Mouse (Mus musculus) liver, postnatal 0 days (tissue): ENCODE measurements at regions not wholly inside any gene's neighbourhood (a gene's known extent, or its start where the extent isn't known, plus 50 kb on each side); places are given as distances from the start of the nearest gene placed in this dataset.
"Not testable (repeated sequence)": the region's sequence is repeated elsewhere in the genome, so short reads cannot be mapped to it uniquely, and the experiment has no call there.

Experiments used
- ATAC-seq: fragments of 200-750 bp; cut with Nextera tagmentation; 2 replicates; pipeline ENCODE4 v1.8.0; 2017; ENCODE audit warnings: mild to moderate bottlenecking, moderate library complexity
- DNase-seq: peaks from one replicate; pipeline ENCODE4 v3.0.0-alpha.2; 2016
- H3K27ac ChIP-seq: fragments of 300-500 bp; sonication (generic); 2 replicates; pipeline ENCODE4 v1.5.1; 2014; ENCODE audit warnings: antibody characterized with exemption, moderate library complexity, mild to moderate bottlenecking, low read depth
- H3K27me3 ChIP-seq: fragments of 300-500 bp; sonication (generic); 2 replicates; pipeline ENCODE4 v1.6.1; 2014; ENCODE audit warnings: low read length, control low read depth, mixed read lengths; ENCODE audit not compliant: insufficient read depth
- H3K36me3 ChIP-seq: fragments of 300-500 bp; sonication (generic); replicated peaks from 2 replicates; pipeline ENCODE4 v1.6.1; 2014; ENCODE audit warnings: mild to moderate bottlenecking, control low read depth, low read length, moderate library complexity, mixed read lengths; ENCODE audit not compliant: insufficient read depth
- H3K4me1 ChIP-seq: fragments of 300-500 bp; sonication (generic); 2 replicates; pipeline ENCODE4 v1.6.1; 2014; ENCODE audit warnings: antibody characterized with exemption, mild to moderate bottlenecking, control low read depth; ENCODE audit not compliant: insufficient read depth
- H3K4me2 ChIP-seq: fragments of 300-500 bp; sonication (generic); 2 replicates; pipeline ENCODE4 v1.6.1; 2014; ENCODE audit warnings: low read depth, mild to moderate bottlenecking, low read length, moderate library complexity, mixed read lengths
- H3K4me3 ChIP-seq: fragments of 300-500 bp; sonication (generic); 2 replicates; pipeline ENCODE4 v1.5.1; 2014; ENCODE audit warnings: low read depth, low read length
- H3K9ac ChIP-seq: fragments of 300-500 bp; sonication (generic); replicated peaks from 2 replicates; pipeline ENCODE4 v1.6.1; 2014; ENCODE audit warnings: mild to moderate bottlenecking, moderate library complexity
- H3K9me3 ChIP-seq: fragments of 300-500 bp; sonication (generic); 2 replicates; pipeline ENCODE4 v1.6.1; 2016; ENCODE audit warnings: mild to moderate bottlenecking, control low read depth, low read length, mixed read lengths
- CTCF ChIP-seq: sonication (generic); IDR thresholded peaks from 2 replicates; pipeline ENCODE4 v1.5.1; 2016; ENCODE audit warnings: antibody characterized with exemption, low read depth
- EP300 ChIP-seq: IDR thresholded peaks from 2 replicates; pipeline ENCODE4 v1.6.1; 2016; ENCODE audit warnings: antibody characterized with exemption, low read depth, mild to moderate bottlenecking
- WGBS: fragments of 180-500 bp; shearing (Covaris S2); extraction: QIAGEN DNeasy Blood & Tissue Kit; methylation state at CpG from one replicate; pipeline ENCODE4 v1.1.7; 2014; ENCODE audit not compliant: insufficient replicate concordance; 5-methylcytosine and 5-hydroxymethylcytosine counted together

GRCm38 (mm10) chr2:171887306-171887705 is 156.0 kb downstream of the Cbln4 start:
- H3K36me3 ChIP-seq, result no peaks in the 10 kb centered on the region
- no peak for TF ChIP-seq EP300
- no peak for TF ChIP-seq CTCF
- no peaks in the 10 kb centered on the region for H3K27me3 ChIP-seq
- ATAC-seq (no peak), DNase-seq (no peak)
- H3K9me3 ChIP-seq, result no peaks in the 10 kb centered on the region
- H3K4me1 ChIP-seq, result no peaks in the 10 kb centered on the region
- WGBS, result 70% methylated on average over 3 of the region's 3 CpGs
- H3K27ac ChIP-seq, result no peak overlapping the region
- H3K9ac ChIP-seq, result no peak overlapping the region
- no peak overlapping the region for H3K4me2 ChIP-seq
- H3K4me3 ChIP-seq, result no peak overlapping the region

- ATAC-seq, H3K4me3 ChIP-seq, H3K4me1 ChIP-seq, H3K36me3 ChIP-seq, H3K27me3 ChIP-seq, H3K9ac ChIP-seq, DNase-seq, H3K27ac ChIP-seq, H3K4me2 ChIP-seq, H3K9me3 ChIP-seq: not testable (repeated sequence)
- 68% methylated on average over 8 of the region's 8 CpGs for WGBS
Observed at GRCm38 (mm10) chr2:171879238-171879960, 163.9 kb downstream of the Cbln4 start.

GRCm38 (mm10) chr2:171867550-171867949 is 175.7 kb downstream of the Cbln4 start:
- WGBS, result 70% methylated on average over 3 of the region's 3 CpGs
- no peak for ATAC-seq

GRCm38 (mm10) chr2:171864376-171864965 is 178.8 kb downstream of the Cbln4 start:
- Histone ChIP-seq H3K4me1 (no peaks in the 10 kb centered on the region), H3K27ac (no peak overlapping the region), H3K9me3 (no peaks in the 10 kb centered on the region), H3K27me3 (no peaks in the 10 kb centered on the region), H3K9ac (no peak overlapping the region), H3K4me2 (no peak overlapping the region), H3K36me3 (no peaks in the 10 kb centered on the region), H3K4me3 (no peak overlapping the region)
- 82% methylated on average over 8 of the region's 8 CpGs for WGBS
- no peak for TF ChIP-seq EP300
- TF ChIP-seq CTCF, result no peak
- no peak for DNase-seq
- no peak for ATAC-seq

More at GRCm38 (mm10) chr2:171867550-171867949, 175.7 kb downstream of the Cbln4 start:
- no peak overlapping the region for H3K4me3 ChIP-seq
- no peaks in the 10 kb centered on the region for H3K4me1 ChIP-seq
- no peak overlapping the region for H3K27ac ChIP-seq
- no peak overlapping the region for H3K4me2 ChIP-seq
- H3K9ac ChIP-seq, result no peak overlapping the region
- H3K36me3 ChIP-seq, result no peaks in the 10 kb centered on the region
- H3K9me3 ChIP-seq, result no peaks in the 10 kb centered on the region
- DNase-seq, result no peak
- TF ChIP-seq EP300 (no peak), CTCF (no peak)
- no peaks in the 10 kb centered on the region for H3K27me3 ChIP-seq

- Histone ChIP-seq H3K4me2 (no peak overlapping the region), H3K36me3 (no peaks in the 10 kb centered on the region), H3K4me1 (no peaks in the 10 kb centered on the region), H3K9me3 (no peaks in the 10 kb centered on the region), H3K4me3 (no peak overlapping the region), H3K27ac (no peak overlapping the region), H3K9ac (no peak overlapping the region), H3K27me3 (no peaks in the 10 kb centered on the region)
- ATAC-seq (no peak), DNase-seq (no peak)
- 70% methylated on average over 2 of the region's 2 CpGs for WGBS
- TF ChIP-seq CTCF (no peak), EP300 (no peak)
Observed at GRCm38 (mm10) chr2:171862626-171863025, 180.6 kb downstream of the Cbln4 start.

- TF ChIP-seq EP300 (no peak), CTCF (no peak)
- 50% methylated on average over 5 of the region's 5 CpGs for WGBS
- H3K9me3 ChIP-seq, result no peaks in the 10 kb centered on the region
- no peak overlapping the region for H3K27ac ChIP-seq
- no peak overlapping the region for H3K9ac ChIP-seq
- H3K4me1 ChIP-seq, result no peaks in the 10 kb centered on the region
- ATAC-seq, result no peak
- no peak overlapping the region for H3K4me2 ChIP-seq
- H3K4me3 ChIP-seq, result no peak overlapping the region
- no peaks in the 10 kb centered on the region for H3K36me3 ChIP-seq
- no peaks in the 10 kb centered on the region for H3K27me3 ChIP-seq
- no peak for DNase-seq
Observed at GRCm38 (mm10) chr2:171858894-171859293, 184.4 kb downstream of the Cbln4 start.
